Mouse (Mus musculus): ENCODE results near the gene Lamtor2.
"Not testable (repeated sequence)": the region's sequence is repeated elsewhere in the genome, so short reads cannot be mapped to it uniquely, and the experiment has no call there.

Lamtor2 gene

DNA sequence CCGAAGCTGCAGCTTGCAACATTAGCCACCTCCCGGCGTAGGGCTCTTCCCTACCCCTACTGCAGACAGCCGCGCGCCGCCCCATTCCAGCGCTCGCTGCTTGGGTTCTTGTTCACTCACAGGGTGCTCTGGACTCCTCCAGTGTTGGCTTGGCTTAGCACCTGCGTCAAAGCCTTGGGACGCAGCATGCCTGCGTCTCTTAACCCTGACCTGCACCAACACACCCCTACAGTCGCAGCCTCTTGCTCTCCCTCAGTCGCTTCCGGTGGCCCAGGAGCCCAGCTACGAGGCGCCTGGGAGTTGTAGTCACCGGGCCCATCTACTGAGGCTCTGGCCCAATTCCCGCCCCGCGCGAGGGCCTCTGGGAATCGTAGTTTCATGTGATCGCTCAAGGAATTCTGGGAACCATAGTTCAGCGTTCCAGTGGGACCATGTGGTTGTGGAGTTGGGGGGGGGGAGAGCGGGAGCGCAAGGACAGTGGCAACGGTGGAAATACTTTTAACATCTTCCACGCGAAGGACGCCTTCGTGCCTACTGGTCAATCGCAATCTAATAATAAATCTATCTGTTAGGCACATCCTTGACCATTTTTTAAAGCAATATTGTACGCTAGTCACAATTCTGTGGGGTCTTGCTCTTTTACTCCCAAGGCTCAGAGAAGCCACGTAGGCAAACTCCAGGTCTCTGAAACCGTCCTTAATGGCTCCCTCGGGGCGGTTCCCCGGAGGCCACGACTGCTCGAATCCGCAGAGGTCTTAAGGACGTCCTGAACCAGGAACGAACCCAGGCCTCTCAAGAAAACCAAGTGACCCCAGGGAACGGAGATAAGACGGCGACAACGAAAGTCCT lies at the start of gene Lamtor2:
Gene Lamtor2, minus strand, starts transcription at position 399 of the 849 bp plus-strand sequence.
- DNase-seq: peak; percentile 98

DNA sequence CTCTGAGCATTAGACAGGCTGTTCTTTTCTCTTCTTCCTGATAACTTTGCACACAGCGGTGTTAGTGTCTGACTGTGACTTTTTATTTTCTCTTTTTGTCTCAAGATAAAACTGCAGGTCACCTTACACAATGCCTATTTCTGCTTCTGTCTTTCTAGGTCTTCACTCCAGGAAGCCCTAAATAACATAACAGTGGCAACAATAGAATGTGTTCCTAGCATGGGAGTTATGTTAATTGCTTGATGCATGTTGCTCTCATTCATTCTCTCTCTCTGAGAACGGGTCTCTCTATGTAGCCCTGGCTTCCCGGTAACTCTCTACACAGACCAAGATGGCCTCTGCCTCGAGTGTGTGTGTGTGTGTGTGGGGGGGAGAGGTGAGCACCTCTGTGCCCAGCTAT lies 49.6 kb upstream of the Lamtor2 start:
- no peak for DNase-seq

DNA sequence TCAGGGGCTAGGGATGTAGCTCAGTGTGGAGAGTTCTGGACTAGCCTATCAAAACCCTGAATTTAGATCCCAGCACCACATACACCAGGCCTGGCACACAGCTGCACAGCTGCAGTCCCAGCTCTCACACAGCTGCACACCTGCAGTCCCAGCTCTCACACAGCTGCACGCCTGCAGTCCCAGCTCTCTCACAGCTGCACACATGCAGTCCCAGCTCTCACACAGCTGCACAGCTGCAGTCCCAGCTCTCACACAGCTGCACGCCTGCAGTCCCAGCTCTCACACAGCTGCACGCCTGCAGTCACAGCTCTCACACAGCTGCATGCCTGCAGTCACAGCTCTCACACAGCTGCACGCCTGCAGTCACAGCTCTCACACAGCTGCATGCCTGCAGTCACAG lies 43.7 kb upstream of the Lamtor2 start:
- not testable (repeated sequence) for DNase-seq

DNA sequence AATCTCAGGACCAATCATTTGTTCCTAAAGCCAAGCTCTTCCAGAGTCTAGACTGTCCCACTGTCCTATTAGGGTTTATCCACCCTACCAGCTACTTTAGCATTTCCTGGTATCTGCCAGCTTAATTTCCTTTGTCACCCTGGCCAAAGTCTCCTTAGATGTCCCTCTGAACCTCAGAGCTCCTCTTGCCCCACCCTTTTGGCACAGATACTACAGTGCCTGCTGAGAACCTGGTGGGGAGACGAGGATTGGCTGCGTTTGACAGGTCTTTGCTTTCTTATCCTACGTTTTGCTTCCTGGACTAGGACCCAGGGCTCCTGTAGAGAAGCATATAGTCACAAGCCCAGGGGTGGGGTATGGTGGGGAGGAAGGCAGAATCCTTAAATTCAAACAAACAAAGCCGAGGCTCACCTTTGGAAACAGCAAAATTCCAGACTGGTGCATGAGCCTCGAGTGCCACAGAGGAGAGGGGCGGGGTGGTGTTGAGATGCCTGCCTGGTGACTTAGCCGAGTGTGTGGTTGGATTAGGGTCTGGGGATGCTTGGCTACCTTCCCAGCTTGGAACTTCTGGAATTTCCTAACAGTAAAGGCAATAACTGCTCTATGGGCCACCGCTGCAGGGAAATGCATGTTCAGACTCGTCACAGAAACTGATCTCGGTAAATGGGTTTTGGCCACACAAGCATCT lies 41.2 kb upstream of the Lamtor2 start:
- DNase-seq: no peak

DNA sequence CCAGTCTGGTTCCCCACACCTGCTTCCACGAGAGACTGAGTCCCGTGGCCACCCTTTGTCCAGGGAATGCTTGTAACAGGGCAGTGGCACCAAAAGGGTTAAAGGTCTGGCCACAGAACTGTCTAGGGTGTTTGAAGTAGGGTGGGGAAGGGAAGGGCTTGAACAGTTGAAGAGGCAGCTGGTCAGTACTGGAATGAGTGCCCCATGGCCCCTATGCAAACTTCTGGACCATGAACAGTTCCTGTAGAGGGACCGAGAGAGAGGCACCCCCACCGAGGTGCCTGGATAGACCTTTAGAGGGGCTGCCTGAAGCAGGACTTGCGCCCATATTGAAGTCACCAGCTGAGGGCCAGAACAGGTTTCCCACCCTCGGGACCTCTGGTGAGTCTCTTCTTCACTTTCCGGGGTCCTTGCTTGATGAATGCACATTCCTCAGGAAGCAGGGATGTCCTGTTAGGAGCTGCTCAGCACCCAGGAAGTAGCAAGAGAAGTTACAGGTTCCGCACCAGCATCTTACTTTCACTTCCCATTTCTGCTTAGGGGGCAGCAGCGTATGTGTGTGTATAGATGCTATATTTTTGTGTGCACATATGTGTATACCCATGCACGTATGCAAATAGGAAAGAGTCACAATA lies 40.2 kb upstream of the Lamtor2 start:
- DNase-seq: no peak

DNA sequence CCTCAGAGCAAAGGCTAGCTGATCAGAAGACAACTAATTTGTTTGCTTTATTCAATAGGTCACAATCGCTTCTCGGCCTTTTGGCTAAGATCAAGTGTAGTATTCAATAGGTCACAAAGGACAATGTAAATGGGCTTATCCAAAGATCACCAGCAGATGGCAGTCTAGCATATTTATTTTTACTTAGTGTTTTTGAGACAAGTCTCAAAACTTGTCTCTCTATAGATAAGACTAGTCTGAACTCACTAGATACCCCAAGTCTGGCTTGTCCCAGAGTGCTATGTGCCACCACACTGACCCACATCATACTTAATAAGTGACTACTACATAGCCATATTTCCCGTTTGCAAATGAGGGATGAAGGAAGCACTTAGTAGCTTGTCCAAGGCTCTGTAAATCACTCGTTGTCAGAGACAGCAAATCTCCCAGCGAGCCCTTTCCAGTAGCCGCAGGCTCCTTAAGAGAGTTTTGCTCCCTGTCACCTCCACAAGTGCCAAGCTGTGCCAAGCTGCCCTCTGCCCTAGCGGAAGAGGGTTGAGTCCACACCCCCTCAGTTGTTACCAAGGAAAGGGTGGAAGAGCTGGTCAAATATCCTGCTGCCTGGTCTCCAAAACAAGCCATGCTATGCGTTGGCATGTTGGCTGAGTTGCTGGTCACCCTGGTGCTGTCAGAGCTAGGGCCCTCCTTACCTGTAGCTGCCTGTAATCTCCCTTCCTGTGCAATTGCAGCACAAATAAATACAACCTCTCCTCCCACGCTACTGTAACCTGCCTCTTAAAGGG lies 39.3 kb upstream of the Lamtor2 start:
- DNase-seq: peak; percentile 15

DNA sequence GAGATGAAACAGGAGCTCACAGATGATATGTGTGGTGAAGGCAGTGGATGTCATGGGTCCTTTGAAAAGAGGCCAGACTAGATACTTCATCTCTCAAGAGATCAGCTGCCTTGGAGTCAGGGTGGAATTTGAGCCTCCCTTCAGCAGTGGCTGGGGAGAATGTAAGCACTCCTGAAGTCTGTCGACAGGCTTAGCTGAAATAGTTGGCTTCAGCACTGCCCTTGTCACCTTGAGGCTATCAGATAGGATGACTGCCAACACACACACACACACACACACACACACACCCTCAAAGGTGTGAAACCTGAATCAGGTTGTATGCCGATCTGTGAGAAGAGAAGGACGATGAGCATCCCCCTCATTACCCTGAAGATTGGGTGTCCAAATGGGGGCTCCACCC lies 38.2 kb upstream of the Lamtor2 start:
- no peak for DNase-seq

DNA sequence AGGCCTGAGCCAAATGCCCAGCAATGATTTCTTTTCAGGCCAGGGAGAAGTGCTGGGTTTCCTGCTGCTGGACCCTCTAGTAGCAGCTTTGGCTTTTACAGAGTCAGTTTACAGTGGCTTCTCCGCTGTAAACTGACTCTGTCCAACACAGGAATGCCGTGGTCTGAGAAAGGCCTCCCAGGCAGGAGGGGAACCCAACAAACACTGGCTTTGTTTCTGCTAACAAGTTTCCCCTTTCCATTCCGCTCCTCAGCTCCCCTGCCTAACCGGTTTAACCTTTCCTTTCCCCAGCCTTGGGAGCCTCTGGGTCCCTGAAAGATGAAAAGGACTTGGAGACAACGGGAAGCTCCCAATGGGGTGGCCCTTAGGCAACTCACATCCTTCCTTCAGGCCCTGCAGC lies 37.4 kb upstream of the Lamtor2 start:
- no peak for DNase-seq

DNA sequence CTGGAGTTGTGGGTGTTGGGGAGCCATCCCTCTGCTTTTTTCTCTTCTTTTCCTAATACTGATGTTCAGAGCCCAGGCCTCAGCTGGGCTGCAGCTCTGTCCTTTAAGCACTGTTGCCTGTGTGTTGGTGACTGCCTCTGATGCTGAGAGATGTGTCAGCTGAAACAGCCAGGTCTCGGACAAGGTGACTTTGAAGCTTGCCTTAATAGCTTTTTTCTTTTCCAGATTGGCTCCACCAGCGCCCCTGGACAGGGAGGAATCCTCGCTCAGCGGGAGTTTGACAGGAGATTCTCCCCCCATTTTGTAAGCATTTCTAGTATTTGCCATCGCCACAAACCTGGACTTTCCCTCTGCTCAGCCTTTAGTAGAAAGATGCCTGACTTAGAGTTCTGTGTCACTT lies 33.8 kb upstream of the Lamtor2 start:
- DNase-seq: no peak

DNA sequence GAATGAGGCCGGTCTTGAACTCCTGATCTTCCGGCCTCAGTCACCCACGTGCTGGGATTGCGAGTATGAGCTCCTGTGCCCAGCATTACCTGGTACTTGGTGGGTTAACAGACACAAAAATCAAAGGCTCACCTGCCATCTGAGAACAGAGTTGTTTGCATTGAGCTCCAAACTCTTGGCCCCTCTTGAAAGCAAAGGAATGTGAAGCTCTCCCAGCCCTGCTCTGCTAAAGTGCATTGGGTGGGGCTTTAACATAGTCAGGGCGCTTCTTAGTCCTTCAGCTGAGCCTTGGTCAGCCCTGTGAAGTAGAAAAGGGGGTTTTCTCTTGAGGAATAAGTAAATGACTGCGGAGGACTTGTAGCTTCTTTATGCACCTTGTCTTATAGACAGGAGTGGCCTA lies 32.9 kb upstream of the Lamtor2 start:
- no peak for DNase-seq

DNA sequence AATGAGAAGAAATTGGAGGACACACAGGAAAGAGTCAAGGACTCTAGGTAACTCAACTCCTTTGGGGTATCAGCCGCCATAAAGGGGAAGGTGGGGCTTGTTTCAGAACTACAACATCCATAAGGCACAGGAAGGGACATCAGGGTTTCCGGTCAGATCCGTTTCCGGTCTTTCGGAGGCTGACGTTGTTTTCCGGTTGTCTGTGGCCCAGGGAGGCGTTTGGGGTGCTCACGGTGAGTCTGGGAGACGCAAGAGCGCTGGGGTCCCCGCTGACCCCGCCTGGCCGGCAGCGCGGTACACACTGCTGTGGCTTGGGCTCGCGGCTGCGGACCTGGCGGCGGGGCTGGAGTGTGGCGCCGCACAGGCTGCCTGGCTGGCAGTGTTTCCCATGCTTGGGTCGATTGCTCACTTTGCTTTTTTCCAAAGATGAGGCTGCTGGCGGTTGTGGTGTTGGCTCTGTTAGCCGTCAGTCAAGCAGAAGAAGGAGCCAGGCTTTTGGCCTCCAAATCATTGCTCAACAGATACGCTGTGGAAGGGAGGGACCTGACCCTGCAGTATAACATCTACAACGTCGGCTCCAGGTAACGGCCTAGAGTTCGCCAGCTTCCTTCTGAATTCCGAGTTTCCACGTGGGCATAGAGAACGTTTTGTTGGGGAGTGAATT lies 26.7 kb upstream of the Lamtor2 start:
- DNase-seq: peak; percentile 89

DNA sequence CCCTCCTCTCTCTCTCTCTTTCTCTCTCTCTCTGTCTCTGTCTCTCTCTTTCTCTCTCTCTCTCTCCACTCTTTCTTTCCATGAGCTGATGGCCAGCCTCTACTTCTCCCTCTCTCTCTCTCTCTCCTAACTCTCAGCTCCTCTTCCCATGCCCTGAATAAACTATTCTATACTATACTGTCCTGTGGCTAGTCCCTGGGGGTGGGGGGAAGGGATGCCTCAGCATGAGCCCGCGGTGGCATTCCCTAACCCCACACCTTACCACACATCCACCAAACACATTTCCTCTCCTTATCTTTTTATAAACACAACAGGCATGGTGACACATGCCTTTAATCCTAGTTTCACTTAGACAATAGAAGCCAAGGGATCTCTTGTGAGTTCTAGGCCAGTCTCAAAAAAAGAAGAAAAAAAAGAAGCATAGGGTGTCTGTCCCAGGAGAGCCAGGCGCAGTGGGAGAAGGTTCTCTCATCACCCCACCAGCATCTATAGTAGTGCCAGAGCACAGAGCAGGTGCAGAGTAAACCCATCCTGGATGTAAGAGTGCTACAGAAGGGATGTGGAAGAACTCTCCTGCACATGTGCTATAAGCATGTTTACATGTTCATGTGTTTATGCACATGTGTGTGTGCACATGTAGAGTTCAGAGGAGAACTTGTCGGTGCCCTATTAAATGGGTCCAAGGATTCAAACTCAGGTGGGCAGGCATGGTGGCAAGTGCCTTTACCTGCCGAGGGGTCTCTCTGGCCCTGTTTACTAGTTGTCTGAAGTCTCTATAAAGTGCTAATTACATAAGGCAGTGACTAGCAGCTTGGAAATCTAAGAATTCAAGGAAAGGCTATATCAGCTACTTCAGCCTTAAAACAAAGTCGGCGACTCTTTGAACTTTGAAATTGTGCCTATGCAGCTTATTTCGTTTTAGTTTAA lies 25.9 kb upstream of the Lamtor2 start:
- DNase-seq: no peak

DNA sequence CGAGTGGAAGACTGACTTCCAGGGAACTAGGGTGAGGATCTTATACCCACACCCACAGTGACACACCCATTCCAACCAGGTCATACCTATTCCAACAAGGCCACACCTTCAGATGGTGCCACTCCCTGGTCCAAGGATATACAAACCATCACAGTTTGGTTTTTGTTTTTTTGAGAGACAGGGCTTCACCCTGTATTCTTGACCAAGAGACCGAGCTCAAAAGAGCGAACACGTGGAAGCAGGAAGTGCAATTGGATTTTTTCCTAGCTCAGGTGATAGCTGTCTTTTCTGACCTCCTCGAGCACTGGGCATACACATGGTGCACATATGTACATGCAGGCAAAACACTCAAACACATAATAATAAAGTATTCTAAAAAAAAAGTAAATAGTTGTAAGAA lies 25.0 kb upstream of the Lamtor2 start:
- DNase-seq: not testable (repeated sequence)

DNA sequence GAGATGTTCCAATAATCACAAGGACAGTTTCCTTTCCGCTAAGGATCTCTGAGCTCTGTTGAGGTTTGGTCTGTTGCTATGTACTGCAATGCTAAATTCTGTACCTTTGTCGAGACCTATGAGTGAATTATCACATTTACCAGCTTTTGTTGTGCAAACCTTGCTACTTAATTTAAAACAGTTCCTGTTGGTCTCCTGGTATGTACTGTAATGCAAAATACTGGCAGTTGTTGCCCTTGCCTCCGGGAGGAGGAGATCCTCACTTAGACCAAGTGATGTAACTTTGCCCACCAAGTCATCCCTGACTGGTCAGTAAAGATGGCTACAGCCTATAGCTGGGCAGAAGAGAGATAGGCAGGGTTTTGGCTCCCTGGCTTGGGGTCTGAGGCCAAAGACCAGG lies 22.7 kb upstream of the Lamtor2 start, which contains the start of gene Ssr2:
Gene Ssr2, plus strand, starts transcription at position 337 of the 400 bp plus-strand sequence.
- DNase-seq: no peak

DNA sequence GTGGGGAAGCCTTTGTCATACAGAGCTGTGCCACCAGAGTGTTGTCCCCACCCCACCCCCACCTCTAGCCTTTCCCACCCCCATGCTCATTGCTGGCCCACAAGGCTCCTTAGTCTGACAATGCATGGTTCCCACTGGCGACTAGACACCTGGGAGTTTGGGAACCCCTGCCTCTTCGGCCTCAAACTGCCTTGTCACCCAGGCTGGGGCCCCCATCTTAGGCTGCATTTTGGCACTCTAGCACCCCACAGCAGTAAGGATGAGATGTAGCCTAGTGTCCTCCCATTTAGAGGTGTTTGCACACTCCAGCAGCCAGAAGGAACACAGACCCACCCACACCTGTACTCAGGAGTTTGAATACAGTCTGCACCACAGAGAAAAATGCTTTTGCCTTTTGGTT lies 20.9 kb upstream of the Lamtor2 start:
- DNase-seq: no peak

DNA sequence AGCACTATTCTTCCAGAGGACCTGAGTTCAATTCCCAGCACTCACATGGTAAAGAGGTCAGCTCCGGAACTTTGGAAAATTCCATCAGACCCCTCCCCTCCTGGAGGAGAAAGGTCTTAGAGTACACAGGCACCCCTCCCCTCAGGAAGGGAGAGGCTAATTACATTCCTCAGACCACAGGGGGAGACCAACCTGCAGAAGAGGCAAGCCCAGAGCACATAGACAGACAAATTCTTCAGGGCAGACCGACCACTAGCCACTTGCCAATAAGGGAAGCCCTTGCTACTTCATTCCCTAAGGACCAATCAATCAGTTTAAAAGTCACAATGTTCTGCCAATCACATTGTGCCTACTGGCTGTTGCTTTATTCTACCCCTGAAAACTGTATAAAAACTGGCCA lies 20.0 kb upstream of the Lamtor2 start:
- no peak for DNase-seq

DNA sequence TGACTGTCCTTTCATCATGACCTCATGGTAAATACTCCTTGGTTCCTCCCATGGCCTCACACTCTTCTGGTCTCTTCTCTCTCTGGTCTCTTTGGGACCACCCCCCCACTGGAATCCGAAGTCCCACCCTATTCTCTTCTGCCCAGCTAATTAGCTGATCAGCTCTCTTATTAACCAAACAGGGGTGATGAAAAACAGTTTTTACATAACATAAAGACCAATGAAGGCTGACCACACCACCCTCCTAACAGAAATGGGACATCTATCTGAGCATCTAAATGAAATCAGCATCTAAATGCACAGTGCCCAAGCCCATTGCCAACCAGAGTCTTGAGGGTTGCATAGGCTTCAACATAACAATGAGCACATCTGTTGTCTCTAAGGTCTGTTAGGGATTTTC lies 19.0 kb upstream of the Lamtor2 start:
- DNase-seq: no peak

DNA sequence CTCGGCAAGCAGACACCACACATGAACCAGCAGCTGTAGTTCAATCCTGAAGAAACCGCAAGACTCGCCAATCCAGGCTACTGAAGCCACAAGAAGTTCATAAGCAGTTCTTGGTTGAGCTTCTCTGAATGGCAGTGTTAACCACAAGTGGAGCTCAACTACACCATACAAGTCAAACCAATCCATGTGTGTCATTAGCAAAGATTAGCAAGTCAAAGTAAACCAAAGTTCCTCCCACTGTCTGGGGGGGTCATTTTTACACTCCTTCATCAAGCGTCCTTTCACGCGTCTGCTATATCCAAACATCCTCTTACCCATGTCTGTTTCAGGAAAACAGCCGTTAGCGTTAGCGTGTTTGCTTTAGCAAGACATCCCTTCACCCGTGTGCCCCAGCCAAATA lies 17.5 kb upstream of the Lamtor2 start:
- no peak for DNase-seq

DNA sequence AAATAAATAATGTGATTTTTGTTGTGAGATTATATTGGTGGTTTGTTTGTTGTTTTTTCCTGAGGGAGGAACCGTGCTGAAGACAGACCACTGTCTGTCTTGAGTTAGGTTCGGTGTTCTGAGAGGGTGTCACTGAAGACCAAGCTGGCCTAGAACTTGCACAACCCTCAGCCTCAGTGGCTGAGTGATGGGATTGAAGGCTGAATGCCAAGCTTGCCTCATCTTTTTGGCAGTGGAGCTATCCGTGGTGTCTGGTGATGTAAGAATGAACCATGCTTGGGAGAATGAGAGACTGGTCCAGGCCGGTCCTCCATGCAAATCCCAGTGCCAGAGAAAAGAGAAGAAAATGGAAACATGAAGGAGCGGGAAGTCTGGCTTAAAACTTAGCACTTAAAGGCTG lies 16.8 kb upstream of the Lamtor2 start:
- DNase-seq: no peak

DNA sequence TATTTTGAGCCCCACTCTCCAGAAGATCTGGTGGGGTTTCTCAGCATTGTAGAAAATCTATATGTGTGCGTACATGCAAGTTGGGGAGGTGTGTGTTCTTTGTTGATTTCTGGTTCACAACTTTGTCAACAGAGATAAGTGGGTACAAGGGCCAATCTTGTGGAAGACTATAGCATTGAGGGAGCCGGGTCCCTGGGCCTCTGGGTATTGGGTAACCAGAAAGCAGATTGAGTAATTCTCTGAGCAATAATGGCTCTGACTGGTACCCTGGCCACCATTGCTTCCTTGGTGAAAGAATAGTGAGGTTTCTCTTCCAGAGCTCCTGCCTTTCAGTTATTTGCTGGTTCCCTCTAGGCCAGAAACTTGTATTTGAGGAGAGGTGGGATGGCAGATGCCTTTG lies 16.2 kb upstream of the Lamtor2 start:
- DNase-seq: no peak

DNA sequence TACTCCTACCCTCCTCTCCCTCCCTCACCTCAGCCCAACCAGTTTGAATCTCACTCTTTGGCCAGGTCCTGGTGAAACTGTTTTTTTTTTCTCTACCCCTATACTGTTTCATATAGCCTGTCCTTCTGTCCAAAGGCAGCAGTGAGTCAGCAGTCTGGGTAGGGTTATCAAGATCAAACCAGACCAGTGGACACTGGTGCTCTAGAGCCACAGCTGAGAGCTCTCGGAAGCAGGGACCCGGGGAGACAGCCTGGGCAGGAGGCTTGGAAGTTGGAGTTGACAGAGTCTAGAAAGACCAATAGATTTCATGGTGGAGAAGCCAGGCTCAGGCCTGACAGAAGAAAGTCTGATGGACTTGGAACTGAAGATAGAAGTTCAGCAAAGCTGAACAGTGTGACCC lies 15.7 kb upstream of the Lamtor2 start:
- no peak for DNase-seq
